Mouse (Mus musculus): ENCODE measurements at regions not wholly inside any gene's neighbourhood (a gene's known extent, or its start where the extent isn't known, plus 50 kb on each side); places are given as distances from the start of the nearest gene placed in this dataset.

- TF ChIP-seq POLR2A (IDR thresholded peaks at IDR 0.05; ENCODE audit: borderline replicate concordance, insufficient read depth, low read length) (no peak), CTCF (IDR thresholded peaks at IDR 0.05; ENCODE audit: borderline replicate concordance, insufficient read depth, low read depth, low read length) (no peak)
- WGBS, result 89% methylated on average over 1 of the region's 1 CpGs
- H3K4me3 ChIP-seq (replicated peaks; ENCODE audit: insufficient read depth, low read depth, low read length), result no peak overlapping the region
- H3K27me3 ChIP-seq (ENCODE audit: control insufficient read depth, insufficient read depth, low read length), result no peaks in the 10 kb centered on the region
- DNase-seq, result peak in 1 of 2 experiments; percentile 6
- H3K4me1 ChIP-seq (ENCODE audit: control insufficient read depth, insufficient read depth, low read length), result no peaks in the 10 kb centered on the region
- H3K27ac ChIP-seq (ENCODE audit: insufficient read depth, low read length), result no peak overlapping the region
Measured at GRCm38 (mm10) chr2:55920294-55920693, 484.5 kb downstream of the Kcnj3 start.
